ENCODE assay signal across 29 mouse cellular contexts in genomic region chr12:47351229-47351628, GRCm38 (mm10).
"Had no signal": no experiment of that assay in that cellular context is flagged by ENCODE, and none has a peak within 500 bp of the region (broad histone marks: within the 10 kb centered on the region; RNA-seq: fewer than 3 reads in every experiment).

No protein-coding gene starts in this region.

- H3K36me3 ChIP-seq: limb, embryonic 10.5 days; limb, embryonic 12.5 days; limb, embryonic 13.5 days; limb, embryonic 15.5 days; liver, embryonic 12.5 days; liver, embryonic 13.5 days; liver, embryonic 15.5 days; lung, embryonic 15.5 days; midbrain, embryonic 10.5 days; midbrain, embryonic 12.5 days; midbrain, embryonic 13.5 days; midbrain, embryonic 15.5 days had no signal

- H3K4me1 ChIP-seq: limb, embryonic 10.5 days; limb, embryonic 12.5 days; limb, embryonic 13.5 days; limb, embryonic 15.5 days; liver, embryonic 12.5 days; liver, embryonic 13.5 days; liver, embryonic 15.5 days; lung, embryonic 15.5 days; megakaryocyte, embryonic 14.5 days; midbrain, embryonic 10.5 days; midbrain, embryonic 12.5 days; midbrain, embryonic 13.5 days; midbrain, embryonic 15.5 days had no signal

- H3K9me3 ChIP-seq: limb, embryonic 10.5 days; limb, embryonic 12.5 days; limb, embryonic 13.5 days; limb, embryonic 15.5 days; liver, embryonic 12.5 days; liver, embryonic 13.5 days; liver, embryonic 15.5 days; lung, embryonic 15.5 days; megakaryocyte, embryonic 14.5 days; midbrain, embryonic 10.5 days; midbrain, embryonic 12.5 days; midbrain, embryonic 13.5 days; midbrain, embryonic 15.5 days had no signal

- H3K27me3 ChIP-seq: limb, embryonic 12.5 days; limb, embryonic 13.5 days; limb, embryonic 15.5 days; liver, embryonic 12.5 days; liver, embryonic 13.5 days; liver, embryonic 15.5 days; lung, embryonic 15.5 days; megakaryocyte, embryonic 14.5 days; midbrain, embryonic 12.5 days; midbrain, embryonic 13.5 days; midbrain, embryonic 15.5 days had no signal

- DNase-seq: left cerebral cortex, postnatal 4 days; liver; liver, embryonic 13.5 days; liver, postnatal 0 days; lung, adult 18-20 months; lung, adult 2 months; lung, embryonic 14.5 days; lung, postnatal 10 days; lung, postnatal 14 days; lung, postnatal 36 days; lung, postnatal 4 days; midbrain, embryonic 14.5 days had no signal

- H3K27ac ChIP-seq: limb, embryonic 10.5 days; limb, embryonic 12.5 days; limb, embryonic 13.5 days; limb, embryonic 15.5 days; liver, embryonic 12.5 days; liver, embryonic 13.5 days; liver, embryonic 14.5 days; liver, embryonic 15.5 days; lung, embryonic 15.5 days; macrophage; midbrain, embryonic 10.5 days; midbrain, embryonic 12.5 days; midbrain, embryonic 13.5 days; midbrain, embryonic 15.5 days had no signal

- H3K4me3 ChIP-seq: limb, embryonic 10.5 days; limb, embryonic 12.5 days; limb, embryonic 13.5 days; limb, embryonic 15.5 days; liver, embryonic 12.5 days; liver, embryonic 13.5 days; liver, embryonic 15.5 days; lung, embryonic 15.5 days; megakaryocyte, embryonic 14.5 days; midbrain, embryonic 10.5 days; midbrain, embryonic 12.5 days; midbrain, embryonic 13.5 days; midbrain, embryonic 15.5 days; myocyte had no signal

- H3K9ac ChIP-seq: limb, embryonic 12.5 days; limb, embryonic 13.5 days; limb, embryonic 15.5 days; liver, embryonic 12.5 days; liver, embryonic 13.5 days; liver, embryonic 14.5 days; liver, embryonic 15.5 days; liver, postnatal 0 days; lung, embryonic 14.5 days; lung, embryonic 15.5 days; midbrain, embryonic 12.5 days; midbrain, embryonic 13.5 days; midbrain, embryonic 15.5 days had no signal

- ATAC-seq: liver, embryonic 12.5 days; liver, postnatal 0 days; lung, postnatal 0 days; midbrain, embryonic 13.5 days; midbrain, embryonic 15.5 days; midbrain, embryonic 16.5 days had no signal
